ENCODE assay signal across 10 mouse cellular contexts in genomic region chr11:8589226-8589905, GRCm38 (mm10).
DNase-seq lines count a peak whose midpoint lies in the region; ATAC-seq and TF ChIP-seq lines count a peak whose summit lies in the region.
"Had no signal": no experiment of that assay in that cellular context is flagged by ENCODE, and none has a peak within 500 bp of the region (broad histone marks: within the 10 kb centered on the region; RNA-seq: fewer than 3 reads in every experiment).

No protein-coding gene starts in this region.

- H3K4me2 ChIP-seq in heart, embryonic 11.5 days: no peak overlapping the region
- no peak overlapping the region for H3K4me2 ChIP-seq in lung, embryonic 16.5 days (ENCODE audit: low read depth, low read length)
- H3K4me2 ChIP-seq in stomach, embryonic 15.5 days: no peak overlapping the region
- H3K4me2 ChIP-seq in forebrain, embryonic 14.5 days (ENCODE audit: low read length): no peak overlapping the region
- H3K4me2 ChIP-seq: hindbrain, embryonic 15.5 days had no signal

- WGBS in heart, embryonic 11.5 days (ENCODE audit: insufficient replicate concordance): 60% methylated on average over 9 of the region's 9 CpGs
- 45% methylated on average over 9 of the region's 9 CpGs for WGBS in lung, embryonic 16.5 days
- WGBS in stomach, embryonic 15.5 days: 54% methylated on average over 9 of the region's 9 CpGs
- 68% methylated on average over 9 of the region's 9 CpGs for WGBS in forebrain, embryonic 14.5 days

- TF ChIP-seq POLR2A in bone marrow macrophage, adult 2 months (IDR thresholded peaks at IDR 0.05; ENCODE audit: borderline replicate concordance, low read depth, low read length): no peak

- no peaks in the 10 kb centered on the region for H3K36me3 ChIP-seq in heart, embryonic 11.5 days (ENCODE audit: control insufficient read depth, insufficient read depth, low read length)
- no peaks in the 10 kb centered on the region for H3K36me3 ChIP-seq in lung, embryonic 16.5 days (ENCODE audit: control insufficient read depth, insufficient read depth, low read length)
- H3K36me3 ChIP-seq in stomach, embryonic 15.5 days: no peaks in the 10 kb centered on the region
- no peaks in the 10 kb centered on the region for H3K36me3 ChIP-seq in forebrain, embryonic 14.5 days (ENCODE audit: control insufficient read depth, insufficient read depth, low read length)
- H3K36me3 ChIP-seq: G1E; hindbrain, embryonic 15.5 days had no signal

- no peak overlapping the region for H3K27ac ChIP-seq in heart, embryonic 11.5 days (ENCODE audit: low read depth, low read length)
- peak overlapping the region; percentile 98 for H3K27ac ChIP-seq in bone marrow macrophage, adult 2 months (ENCODE audit: insufficient read depth, low read depth, low read length)
- H3K27ac ChIP-seq in layer of hippocampus, adult 2 months: peak overlapping the region; percentile 47
- peak overlapping the region; percentile 62 for H3K27ac ChIP-seq in lung, embryonic 16.5 days (ENCODE audit: low read length)
- H3K27ac ChIP-seq in stomach, embryonic 15.5 days: peak overlapping the region; percentile 71; the same call in 1 of the 2 replicates
- no peak overlapping the region for H3K27ac ChIP-seq in forebrain, embryonic 14.5 days (ENCODE audit: low read depth, low read length)
- H3K27ac ChIP-seq: hindbrain, embryonic 15.5 days had no signal

- peaks cover 18% of the 10 kb centered on the region for H3K4me1 ChIP-seq in heart, embryonic 11.5 days (ENCODE audit: control insufficient read depth, insufficient read depth, low read length)
- peaks cover 89% of the 10 kb centered on the region for H3K4me1 ChIP-seq in bone marrow macrophage, adult 2 months (ENCODE audit: control insufficient read depth, insufficient read depth, low read length)
- H3K4me1 ChIP-seq in lung, embryonic 16.5 days (replicated peaks; ENCODE audit: control insufficient read depth, insufficient read depth, low read length): peaks cover 30% of the 10 kb centered on the region
- peaks cover 18% of the 10 kb centered on the region for H3K4me1 ChIP-seq in stomach, embryonic 15.5 days
- H3K4me1 ChIP-seq in forebrain, embryonic 14.5 days (ENCODE audit: control insufficient read depth, insufficient read depth, low read length): 0 out of 2 replicates have a peak, but pooled peaks cover 6% of the 10 kb centered on the region
- H3K4me1 ChIP-seq: hindbrain, embryonic 15.5 days had no signal

- no peak for TF ChIP-seq CTCF in bone marrow macrophage, adult 2 months (IDR thresholded peaks at IDR 0.05; ENCODE audit: low read depth, low read length)
- no peak for TF ChIP-seq CTCF in layer of hippocampus, adult 2 months (conservative IDR thresholded peaks at IDR 0.05)

- DNase-seq in heart, adult 9 months (ENCODE audit: low spot score in 2 of 2): peak; percentile 48 to 54
- peak; percentile 37 to 64 for DNase-seq in layer of hippocampus, adult 2 months (ENCODE audit: low spot score in 2 of 2)
- DNase-seq in forebrain, embryonic 14.5 days (ENCODE audit: low spot score): no peak
- DNase-seq in yolk sac, embryonic 10.5 days (ENCODE audit: low spot score): no peak

- H3K4me3 ChIP-seq in heart, embryonic 11.5 days (ENCODE audit: low read depth, low read length): no peak overlapping the region
- H3K4me3 ChIP-seq in bone marrow macrophage, adult 2 months (ENCODE audit: insufficient read depth, low read length): peak overlapping the region; percentile 9; the same call in 1 of the 2 replicates
- H3K4me3 ChIP-seq in layer of hippocampus, adult 2 months: no peak overlapping the region
- no peak overlapping the region for H3K4me3 ChIP-seq in lung, embryonic 16.5 days (ENCODE audit: low read length)
- H3K4me3 ChIP-seq in stomach, embryonic 15.5 days (replicated peaks): no peak overlapping the region
- no peak overlapping the region for H3K4me3 ChIP-seq in forebrain, embryonic 14.5 days (ENCODE audit: low read depth, low read length)
- H3K4me3 ChIP-seq: hindbrain, embryonic 15.5 days had no signal

- no peaks in the 10 kb centered on the region for H3K9me3 ChIP-seq in heart, embryonic 11.5 days (replicated peaks; ENCODE audit: control insufficient read depth, low read length)
- H3K9me3 ChIP-seq in lung, embryonic 16.5 days (ENCODE audit: control insufficient read depth, low read length): no peaks in the 10 kb centered on the region
- no peaks in the 10 kb centered on the region for H3K9me3 ChIP-seq in stomach, embryonic 15.5 days
- no peaks in the 10 kb centered on the region for H3K9me3 ChIP-seq in forebrain, embryonic 14.5 days (replicated peaks; ENCODE audit: control insufficient read depth, low read length)
- H3K9me3 ChIP-seq: G1E; hindbrain, embryonic 15.5 days had no signal

- ATAC-seq in heart, embryonic 11.5 days (replicated peaks; ENCODE audit: insufficient number of reproducible peaks, low FRiP score, low TSS enrichment): no peak
- ATAC-seq in lung, embryonic 16.5 days (ENCODE audit: low read depth): peak; percentile 37
- ATAC-seq in stomach, embryonic 15.5 days (ENCODE audit: insufficient read depth, low FRiP score, low read depth): no peak
- ATAC-seq in forebrain, embryonic 14.5 days: no peak

- no peaks in the 10 kb centered on the region for H3K27me3 ChIP-seq in heart, embryonic 11.5 days (ENCODE audit: control insufficient read depth, insufficient read depth, low read length)
- no peaks in the 10 kb centered on the region for H3K27me3 ChIP-seq in lung, embryonic 16.5 days (ENCODE audit: control insufficient read depth, insufficient read depth, low read depth, low read length)
- no peaks in the 10 kb centered on the region for H3K27me3 ChIP-seq in stomach, embryonic 15.5 days (replicated peaks)
- no peaks in the 10 kb centered on the region for H3K27me3 ChIP-seq in forebrain, embryonic 14.5 days (replicated peaks; ENCODE audit: control insufficient read depth, insufficient read depth, low read length)
- H3K27me3 ChIP-seq: hindbrain, embryonic 15.5 days had no signal

- H3K9ac ChIP-seq in heart, embryonic 11.5 days (ENCODE audit: low read depth, low read length): no peak overlapping the region
- H3K9ac ChIP-seq in lung, embryonic 16.5 days (ENCODE audit: low read length): no peak overlapping the region
- H3K9ac ChIP-seq in stomach, embryonic 15.5 days: no peak overlapping the region
- no peak overlapping the region for H3K9ac ChIP-seq in forebrain, embryonic 14.5 days (ENCODE audit: low read length)
- H3K9ac ChIP-seq: hindbrain, embryonic 15.5 days had no signal

Comparison
In these comparisons a context has a peak if more than half of its experiments do, and no peak if none do; other contexts are left out.
1. DNase-seq: peak in heart, adult 9 months (2 of 2) and layer of hippocampus, adult 2 months (2 of 2); none in forebrain, embryonic 14.5 days (single experiment) and yolk sac, embryonic 10.5 days (single experiment).
2. H3K27ac ChIP-seq: peak in bone marrow macrophage, adult 2 months (single experiment), layer of hippocampus, adult 2 months (single experiment), lung, embryonic 16.5 days (single experiment) and stomach, embryonic 15.5 days (single experiment); none in heart, embryonic 11.5 days (single experiment) and forebrain, embryonic 14.5 days (single experiment).